Mouse (Mus musculus) liver, embryonic 15.5 days (tissue): ENCODE measurements around the gene Brsk1. TPM values are rescaled to one million over a fixed set of nuclear protein-coding genes. Genes with fewer than 3 reads are reported as not detected.
A peak's percentile ranks its signal among the peaks of the same experiment; 100 is the strongest.

Experiments
- ATAC-seq: fragments of 200-750 bp; cut with Nextera tagmentation; 2 replicates; pipeline ENCODE4 v1.8.0; 2017; ENCODE audit warnings: moderate number of reproducible peaks, mild to moderate bottlenecking, moderate library complexity; ENCODE audit not compliant: insufficient read depth
- H3K27ac ChIP-seq: fragments of 300-500 bp; sonication (generic); replicated peaks from 2 replicates; pipeline ENCODE4 v1.5.1; 2015; ENCODE audit warnings: mild to moderate bottlenecking, inconsistent platforms
- H3K27me3 ChIP-seq: fragments of 300-500 bp; sonication (generic); 2 replicates; pipeline ENCODE4 v1.6.1; 2015; ENCODE audit warnings: mild to moderate bottlenecking, inconsistent platforms
- H3K36me3 ChIP-seq: fragments of 300-500 bp; sonication (generic); replicated peaks from 2 replicates; pipeline ENCODE4 v1.6.1; 2015; ENCODE audit warnings: moderate library complexity, mild to moderate bottlenecking, inconsistent platforms
- H3K4me1 ChIP-seq: fragments of 300-500 bp; sonication (generic); replicated peaks from 2 replicates; pipeline ENCODE4 v1.6.1; 2015; ENCODE audit warnings: inconsistent platforms
- H3K4me2 ChIP-seq: fragments of 300-500 bp; sonication (generic); 2 replicates; pipeline ENCODE4 v1.6.1; 2015; ENCODE audit warnings: moderate library complexity, mild to moderate bottlenecking, inconsistent platforms
- H3K4me3 ChIP-seq: fragments of 300-500 bp; sonication (generic); replicated peaks from 2 replicates; pipeline ENCODE4 v1.5.1; 2015; ENCODE audit warnings: mild to moderate bottlenecking, inconsistent platforms
- H3K9ac ChIP-seq: fragments of 300-500 bp; sonication (generic); 2 replicates; pipeline ENCODE4 v1.6.1; 2015; ENCODE audit warnings: moderate library complexity, mild to moderate bottlenecking, inconsistent platforms
- H3K9me3 ChIP-seq: fragments of 300-500 bp; sonication (generic); replicated peaks from 2 replicates; pipeline ENCODE4 v1.6.1; 2016; ENCODE audit warnings: inconsistent platforms
- WGBS: fragments of 180-500 bp; shearing (Covaris S2); methylation state at CpG from one replicate; pipeline ENCODE4 v1.1.7; 2015; ENCODE audit warnings: mixed read lengths; ENCODE audit not compliant: insufficient replicate concordance; 5-methylcytosine and 5-hydroxymethylcytosine counted together
- polyA plus RNA-seq: library from polyadenylated mRNA; unstranded; fragments of >200 nt; fragmentation: Nextera tagmentation; extraction: Ambion mirVana; gene quantifications from 2 replicates; pipeline ENCODE4 v1.2.1, GENCODE M21; 2015

The Brsk1 gene
- polyA plus RNA-seq, 1 experiment from 2014 or later, result 0.12 TPM

DNA sequence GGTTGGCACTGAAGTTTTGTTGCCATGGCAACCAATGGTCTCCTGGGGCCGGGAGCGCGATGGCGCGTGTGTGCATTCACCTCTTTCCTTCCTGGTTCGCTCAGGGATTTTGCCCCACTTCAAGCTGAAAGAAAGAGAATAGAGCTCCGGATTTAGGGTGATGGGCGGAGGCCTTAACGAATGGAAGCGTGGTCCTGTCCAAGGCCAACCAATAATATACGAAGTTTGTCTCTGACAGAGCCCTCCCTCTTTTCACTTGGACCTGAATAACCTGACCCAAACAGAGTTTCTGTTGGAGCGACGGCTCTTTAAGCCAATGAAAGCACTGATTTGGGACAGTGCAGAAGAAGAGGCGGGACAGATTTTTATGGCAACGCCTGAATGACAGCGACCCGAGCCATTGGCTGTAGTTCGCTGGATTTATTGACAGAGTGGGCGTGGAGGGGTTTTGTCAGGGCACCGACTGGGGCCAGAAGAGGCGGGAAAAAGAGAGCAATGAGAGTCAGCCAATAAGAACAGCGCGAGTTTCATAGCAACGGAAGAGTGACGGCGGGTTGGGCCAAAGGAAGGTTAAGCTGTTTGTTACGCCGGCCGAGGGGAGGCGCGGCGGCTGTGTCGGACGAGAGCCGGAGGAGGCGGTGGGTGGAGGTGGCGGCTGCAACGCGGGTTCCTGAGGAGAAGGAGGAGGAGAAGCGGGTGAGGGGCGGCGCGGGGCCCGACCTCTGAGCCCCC lies 49.3 kb downstream of the Brsk1 start, which contains the start of gene Kmt5c:
Gene Kmt5c (plus strand): TSS at position 572 of the 732 bp plus-strand sequence.
- Histone ChIP-seq H3K4me2 (peak within 1 kb of the TSS; percentile 88), H3K4me1 (peaks cover 60% of the 10 kb centered on the region), H3K9ac (peak within 1 kb of the TSS; percentile 83), H3K4me3 (peak within 1 kb of the TSS; percentile 78), H3K27me3 (no peaks in the 10 kb centered on the region), H3K36me3 (peaks cover 26% of the 10 kb centered on the region; the same call in 1 of the 2 replicates), H3K9me3 (no peaks in the 10 kb centered on the region), H3K27ac (peak within 1 kb of the TSS; percentile 94)
- ATAC-seq, result peak; percentile 90
- under 1% methylated on average over 39 of the region's 44 CpGs for WGBS

DNA sequence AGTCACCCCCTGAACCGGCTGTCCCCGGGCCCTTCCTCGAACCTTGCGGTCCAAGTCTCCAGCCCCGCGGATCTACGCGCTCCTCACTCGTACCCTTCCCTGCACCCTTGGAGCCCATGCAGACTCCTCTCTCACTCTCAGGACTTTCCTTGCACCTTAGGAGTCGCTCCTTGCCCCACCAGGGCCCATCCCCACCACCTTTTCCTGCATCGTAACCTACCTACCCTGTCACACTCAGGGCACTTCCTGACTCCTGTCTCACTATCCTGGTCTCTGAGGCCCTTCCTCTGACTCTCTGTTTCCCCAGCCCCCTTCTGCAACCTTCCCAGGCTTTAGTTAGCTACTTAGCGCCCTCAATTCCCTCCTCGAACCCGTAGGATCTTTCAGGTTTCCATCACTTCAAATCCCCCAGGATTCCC lies 49.9 kb downstream of the Brsk1 start:
- peaks cover 63% of the 10 kb centered on the region for H3K4me1 ChIP-seq
- WGBS, result 0% methylated on average over 14 of the region's 14 CpGs
- ATAC-seq, result peak; percentile 1

DNA sequence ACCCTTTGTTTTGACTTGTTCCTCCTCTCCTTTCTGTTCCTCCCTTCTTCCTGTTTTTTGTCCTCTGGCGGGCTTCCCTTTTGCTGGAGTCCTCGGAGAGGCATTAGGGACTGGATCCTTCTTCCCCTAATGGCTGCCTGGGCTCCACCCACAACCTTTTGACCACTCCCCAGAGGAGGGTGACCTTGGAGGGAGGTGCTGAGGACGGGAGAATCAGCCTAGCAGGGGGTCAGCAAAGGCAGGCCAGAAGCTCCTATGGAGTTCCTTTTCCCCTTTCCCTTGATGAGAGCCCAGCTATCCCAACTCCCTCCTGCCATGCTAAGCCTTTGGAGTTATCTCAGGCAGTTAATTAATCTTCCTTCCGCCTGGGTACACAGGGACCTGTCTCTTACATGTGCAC lies 50.7 kb downstream of the Brsk1 start:
- 5% methylated on average over 4 of the region's 4 CpGs for WGBS
- H3K4me3 ChIP-seq, result peak overlapping the region; percentile 78
- H3K9me3 ChIP-seq, result no peaks in the 10 kb centered on the region
- H3K9ac ChIP-seq, result peak overlapping the region; percentile 83
- peak overlapping the region; percentile 88 for H3K4me2 ChIP-seq
- H3K27me3 ChIP-seq, result no peaks in the 10 kb centered on the region
- H3K4me1 ChIP-seq, result peaks cover 71% of the 10 kb centered on the region
- ATAC-seq, result peak; percentile 51
- H3K27ac ChIP-seq, result peak overlapping the region; percentile 94
- peaks cover 37% of the 10 kb centered on the region for H3K36me3 ChIP-seq

More for the DNA sequence above, 49.9 kb downstream of the Brsk1 start:
- no peaks in the 10 kb centered on the region for H3K27me3 ChIP-seq
- H3K9me3 ChIP-seq, result no peaks in the 10 kb centered on the region
- peak overlapping the region; percentile 83 for H3K9ac ChIP-seq
- peaks cover 28% of the 10 kb centered on the region for H3K36me3 ChIP-seq
- H3K27ac ChIP-seq, result peak overlapping the region; percentile 94
- peak overlapping the region; percentile 78 for H3K4me3 ChIP-seq
- H3K4me2 ChIP-seq, result peak overlapping the region; percentile 88

DNA sequence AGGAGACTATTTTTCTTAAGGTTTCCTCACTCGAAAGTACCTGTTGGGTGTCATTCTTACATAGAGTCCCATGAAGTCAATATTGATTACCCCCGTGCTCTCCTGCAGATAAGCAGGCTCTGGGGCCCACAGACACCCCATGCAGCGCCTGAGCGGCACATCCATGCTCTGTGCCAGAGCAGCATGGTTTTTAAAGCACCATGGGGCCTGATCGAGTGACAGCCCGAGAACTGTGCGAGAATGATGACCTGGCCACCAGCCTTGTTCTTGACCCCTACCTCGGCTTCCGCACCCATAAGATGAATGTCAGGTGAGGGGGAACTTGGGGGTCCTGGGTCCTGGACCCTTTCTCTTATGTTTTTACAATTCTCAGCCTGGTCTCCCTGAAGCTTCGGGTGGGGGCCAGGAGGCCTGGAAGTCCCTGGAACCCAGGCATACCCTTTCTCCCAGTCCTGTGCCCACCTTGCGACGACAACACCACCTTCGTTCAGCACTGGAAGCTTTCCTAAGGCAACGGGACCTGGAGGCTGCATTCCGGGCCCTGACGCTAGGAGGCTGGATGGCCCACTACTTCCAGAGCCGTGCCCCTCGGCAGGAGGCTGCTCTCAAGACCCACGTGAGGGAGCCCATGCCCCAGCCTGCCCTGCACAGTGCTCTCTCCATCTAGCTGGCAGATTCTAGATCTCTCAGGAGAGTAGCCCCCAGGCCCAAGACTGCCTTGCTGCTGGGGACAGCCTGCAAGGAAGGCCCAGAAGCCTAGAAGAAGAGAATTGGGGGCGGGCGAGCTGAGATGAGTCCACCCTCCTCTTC lies 51.5 kb downstream of the Brsk1 start:
- H3K4me3 ChIP-seq, result peak overlapping the region; percentile 78
- no peaks in the 10 kb centered on the region for H3K9me3 ChIP-seq
- ATAC-seq, result peak; percentile 45
- H3K27me3 ChIP-seq, result no peaks in the 10 kb centered on the region
- H3K4me2 ChIP-seq, result peak overlapping the region; percentile 88
- peak overlapping the region; percentile 83 for H3K9ac ChIP-seq
- H3K27ac ChIP-seq, result peak overlapping the region; percentile 94
- peaks cover 44% of the 10 kb centered on the region for H3K36me3 ChIP-seq
- peaks cover 78% of the 10 kb centered on the region for H3K4me1 ChIP-seq
- WGBS, result 58% methylated on average over 21 of the region's 21 CpGs

DNA sequence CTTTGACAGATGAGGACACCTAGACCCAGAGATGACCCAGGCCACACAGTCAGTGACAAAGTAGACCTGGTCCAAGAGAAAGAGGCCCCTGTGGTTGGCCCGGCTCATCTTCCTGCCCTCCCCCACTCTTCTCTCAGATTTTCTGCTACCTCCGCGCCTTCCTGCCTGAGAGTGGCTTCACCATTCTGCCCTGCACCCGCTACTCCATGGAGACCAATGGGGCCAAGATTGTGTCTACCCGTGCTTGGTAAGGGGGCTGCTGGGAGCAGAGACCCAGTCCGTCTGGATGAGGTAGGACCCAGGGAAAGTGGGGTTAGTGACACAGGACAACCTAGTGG lies 52.0 kb downstream of the Brsk1 start:
- Histone ChIP-seq H3K4me3 (peak overlapping the region; percentile 78), H3K27me3 (no peaks in the 10 kb centered on the region), H3K9me3 (no peaks in the 10 kb centered on the region), H3K4me2 (peak overlapping the region; percentile 88), H3K4me1 (peaks cover 84% of the 10 kb centered on the region), H3K27ac (peak overlapping the region; percentile 94), H3K36me3 (peaks cover 46% of the 10 kb centered on the region), H3K9ac (peak overlapping the region; percentile 83)
- WGBS, result 58% methylated on average over 6 of the region's 6 CpGs
- no peak for ATAC-seq

DNA sequence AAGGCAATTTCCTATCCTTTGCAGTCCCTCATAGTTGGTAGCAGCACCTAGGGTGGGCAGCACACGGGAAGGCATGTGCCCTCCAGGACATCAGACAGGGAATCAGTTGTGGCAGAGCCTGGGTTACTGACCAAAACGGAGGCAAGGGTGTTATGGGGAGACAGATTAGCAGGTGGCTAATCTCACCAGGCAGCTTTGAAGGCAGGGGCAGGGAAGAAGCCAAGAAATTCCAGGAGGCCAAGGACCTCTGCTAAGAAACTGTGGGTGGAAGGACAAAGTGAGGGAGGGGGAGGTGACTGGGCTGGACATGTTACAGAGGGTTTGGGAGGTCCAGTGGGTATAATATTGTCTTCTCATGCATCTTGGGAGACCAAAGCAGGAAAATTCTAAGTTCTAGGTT lies 53.0 kb downstream of the Brsk1 start:
- Histone ChIP-seq H3K4me1 (peaks cover 93% of the 10 kb centered on the region), H3K9me3 (no peaks in the 10 kb centered on the region), H3K4me2 (peak overlapping the region; percentile 88), H3K4me3 (peak overlapping the region; percentile 78), H3K9ac (peak overlapping the region; percentile 83; the same call in 1 of the 2 replicates), H3K27me3 (no peaks in the 10 kb centered on the region), H3K36me3 (peaks cover 46% of the 10 kb centered on the region), H3K27ac (peak overlapping the region; percentile 94)
- 19% methylated on average over 2 of the region's 2 CpGs for WGBS
- no peak for ATAC-seq

DNA sequence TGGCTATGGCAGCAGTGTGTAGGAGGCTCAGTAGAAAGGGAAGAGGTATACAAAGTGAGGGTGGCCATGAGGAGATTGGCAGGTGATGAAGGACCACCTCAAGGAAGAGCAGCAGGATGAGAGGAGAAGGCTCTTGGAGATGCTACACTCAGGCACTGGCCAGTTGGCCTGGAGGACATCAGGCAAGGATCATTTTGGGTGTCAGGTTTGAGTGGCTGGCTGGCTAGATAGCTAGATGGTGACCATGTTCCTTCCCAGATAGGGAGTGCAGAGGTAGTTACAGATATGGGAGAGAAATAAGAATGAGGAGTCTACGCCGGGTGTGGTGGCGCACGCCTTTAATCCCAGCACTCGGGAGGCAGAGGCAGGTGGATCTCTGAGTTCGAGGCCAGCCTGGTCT lies 54.5 kb downstream of the Brsk1 start:
- Histone ChIP-seq H3K36me3 (peaks cover 53% of the 10 kb centered on the region), H3K27me3 (no peaks in the 10 kb centered on the region), H3K9ac (no peak overlapping the region), H3K4me1 (peaks cover 97% of the 10 kb centered on the region), H3K27ac (peak overlapping the region; percentile 94), H3K9me3 (no peaks in the 10 kb centered on the region), H3K4me3 (no peak overlapping the region), H3K4me2 (peak overlapping the region; percentile 88)
- WGBS, result 51% methylated on average over 6 of the region's 6 CpGs
- no peak for ATAC-seq

DNA sequence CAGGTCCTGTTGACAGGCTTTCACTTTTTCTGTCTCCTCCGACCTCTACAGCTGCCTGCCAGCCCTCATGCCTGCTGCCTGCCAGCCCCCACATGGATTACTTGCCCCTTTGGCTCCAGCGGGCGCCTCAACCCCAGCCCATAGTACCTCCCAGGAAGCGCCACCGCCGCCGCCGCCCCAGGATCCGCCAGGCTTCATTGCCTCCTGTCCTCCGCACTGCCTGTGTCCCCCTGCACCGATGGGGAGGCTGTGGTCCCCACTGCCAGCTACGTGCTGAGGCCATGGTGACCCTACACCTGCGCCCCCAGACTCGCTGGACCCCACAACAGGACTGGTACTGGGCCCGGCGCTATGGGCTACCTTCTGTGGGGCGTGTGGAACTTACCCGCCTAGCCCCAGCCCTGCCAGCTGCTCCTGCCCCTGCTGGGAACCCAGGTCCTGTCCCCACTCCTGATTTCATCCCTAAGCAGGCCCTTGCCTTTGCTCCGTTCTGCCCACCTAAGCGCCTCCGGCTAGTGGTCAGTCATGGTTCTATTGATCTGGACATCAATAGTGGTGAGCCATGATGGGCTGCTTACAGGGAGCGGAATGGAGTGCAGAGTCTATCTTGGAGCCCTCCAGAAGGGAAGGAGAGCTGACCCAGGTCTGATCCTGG lies 56.0 kb downstream of the Brsk1 start:
- Histone ChIP-seq H3K27ac (peak overlapping the region; percentile 93), H3K36me3 (peaks cover 54% of the 10 kb centered on the region), H3K4me2 (peak overlapping the region; percentile 56), H3K4me3 (peak overlapping the region; percentile 10; the same call in 1 of the 2 replicates), H3K4me1 (peaks cover 98% of the 10 kb centered on the region), H3K27me3 (no peaks in the 10 kb centered on the region), H3K9ac (0 out of 2 replicates have a peak overlapping the region, but pooled peaks have one; percentile 12), H3K9me3 (no peaks in the 10 kb centered on the region)
- WGBS, result 83% methylated on average over 22 of the region's 22 CpGs
- ATAC-seq, result no peak

DNA sequence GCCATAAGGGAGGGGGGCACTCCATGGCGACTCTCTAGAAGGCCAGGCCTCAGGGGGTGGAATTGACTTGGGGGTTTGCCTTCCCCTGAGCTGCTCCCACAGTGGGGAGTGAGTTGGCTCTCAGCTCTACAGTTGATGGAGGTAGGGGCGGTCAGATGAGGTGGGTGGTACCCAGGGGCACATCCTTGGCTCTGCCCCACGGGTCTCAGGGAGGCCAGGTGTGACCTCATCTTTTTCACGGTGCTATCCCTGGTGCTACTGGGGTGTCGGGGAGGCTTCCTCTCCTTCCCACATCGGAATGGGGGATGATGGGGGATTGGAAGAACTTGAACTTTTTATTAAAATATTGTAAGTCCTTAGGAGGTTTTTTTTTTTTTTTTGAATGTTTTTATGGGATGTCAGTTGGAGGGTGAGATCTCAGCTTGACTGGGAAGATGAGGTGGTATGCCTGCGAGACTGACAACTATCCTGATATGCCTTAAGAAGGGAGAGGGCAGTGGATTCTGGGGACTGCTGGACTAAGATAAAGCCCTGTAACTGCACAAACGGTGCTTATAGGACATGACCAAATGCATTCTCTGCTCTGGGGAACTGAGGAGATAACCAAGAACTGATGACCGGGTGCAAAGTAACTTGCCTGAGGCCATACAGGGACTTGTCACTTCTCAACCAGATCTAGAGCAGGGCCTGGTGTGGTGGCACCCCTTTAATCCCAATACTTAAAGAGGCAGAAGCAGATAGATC lies 56.9 kb downstream of the Brsk1 start:
- peak; percentile 75 for ATAC-seq
- 41% methylated on average over 9 of the region's 9 CpGs for WGBS
- H3K4me3 ChIP-seq, result peak overlapping the region; percentile 10; the same call in 1 of the 2 replicates
- H3K4me2 ChIP-seq, result peak overlapping the region; percentile 56
- peaks cover 50% of the 10 kb centered on the region for H3K36me3 ChIP-seq
- peak overlapping the region; percentile 93 for H3K27ac ChIP-seq
- H3K4me1 ChIP-seq, result peaks cover 98% of the 10 kb centered on the region
- H3K9ac ChIP-seq, result peak overlapping the region; percentile 47
- H3K9me3 ChIP-seq, result no peaks in the 10 kb centered on the region
- no peaks in the 10 kb centered on the region for H3K27me3 ChIP-seq

DNA sequence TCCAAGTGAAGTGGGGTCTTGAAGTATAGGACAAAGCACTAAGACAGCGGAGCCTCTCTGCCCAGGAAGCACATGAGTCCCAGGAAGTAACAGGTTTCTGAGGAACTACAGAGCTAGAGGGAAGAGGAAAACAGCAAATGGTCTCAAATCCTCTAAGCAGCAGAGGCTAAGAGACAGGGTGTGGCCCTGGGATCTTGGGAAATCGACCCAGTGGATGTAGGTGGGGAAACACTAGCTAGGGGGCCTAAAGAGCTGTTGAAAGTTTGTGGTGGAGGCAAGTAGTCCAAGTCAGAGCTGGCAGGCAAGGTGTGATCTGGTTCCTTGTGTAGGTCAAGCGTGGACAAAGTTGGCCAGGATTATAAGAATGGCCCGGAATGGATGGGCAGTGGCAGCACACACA lies 57.9 kb downstream of the Brsk1 start:
- Histone ChIP-seq H3K4me2 (peak overlapping the region; percentile 56), H3K9me3 (no peaks in the 10 kb centered on the region), H3K4me3 (no peak overlapping the region), H3K9ac (peak overlapping the region; percentile 47), H3K36me3 (peaks cover 40% of the 10 kb centered on the region), H3K27me3 (no peaks in the 10 kb centered on the region), H3K4me1 (peaks cover 98% of the 10 kb centered on the region), H3K27ac (peak overlapping the region; percentile 93)
- WGBS, result 64% methylated on average over 4 of the region's 4 CpGs
- no peak for ATAC-seq
